Mouse (Mus musculus) thymus, postnatal 36 days (tissue): ENCODE data around the gene Nptn.

Experiments used
- DNase-seq, 2 experiments: peaks; one replicate each; pipeline ENCODE4 v3.0.0; 2022; ENCODE audit warnings: mixed read lengths in 2 of 2

Nptn gene

DNA sequence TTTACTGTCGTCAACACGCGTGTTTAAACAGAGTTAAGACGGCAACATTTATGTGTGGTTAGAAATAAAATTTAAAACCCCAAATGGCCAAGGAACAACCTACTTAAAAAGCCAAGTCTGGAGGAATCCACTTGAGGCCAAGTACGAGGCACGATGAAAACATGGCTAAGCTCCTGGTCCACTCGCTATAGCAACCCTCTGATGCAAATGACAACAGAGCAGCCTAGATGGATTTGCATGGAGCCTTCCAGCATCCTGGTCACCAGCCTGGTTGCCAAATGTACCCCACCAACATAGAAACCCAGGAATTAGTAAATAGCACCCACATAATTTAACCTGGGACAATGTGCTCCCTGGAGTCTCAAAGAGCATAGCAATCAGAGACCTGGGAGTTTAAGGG is 121.7 kb downstream of the Nptn start:
- DNase-seq, result no peak

DNA sequence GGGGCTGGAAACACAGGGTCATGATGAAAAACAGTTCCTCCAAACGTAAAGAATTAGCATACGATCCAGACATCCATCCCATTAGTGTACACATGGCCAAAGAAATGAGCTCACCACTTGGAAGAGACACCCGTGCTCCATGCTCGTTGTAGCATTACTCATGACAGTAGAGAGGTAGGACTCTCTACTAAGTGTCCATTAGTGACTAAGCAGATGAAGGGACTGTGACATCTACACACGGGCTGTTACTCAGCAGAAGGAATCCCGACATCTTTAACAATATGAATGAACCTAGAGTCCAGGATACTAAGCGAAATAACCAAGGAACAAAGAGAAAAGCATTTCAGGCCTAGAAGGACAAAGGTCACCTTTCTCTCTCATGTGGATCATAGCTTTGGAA is 124.0 kb downstream of the Nptn start:
- no peak for DNase-seq
